Mouse (Mus musculus) embryo, embryonic 10 days (tissue): ENCODE data around the gene Galnt17.

Experiments used
- DNase-seq: peaks from one replicate; pipeline ENCODE4 v3.0.0-alpha.2; 2015; ENCODE audit warnings: low spot score

The Galnt17 gene

DNA sequence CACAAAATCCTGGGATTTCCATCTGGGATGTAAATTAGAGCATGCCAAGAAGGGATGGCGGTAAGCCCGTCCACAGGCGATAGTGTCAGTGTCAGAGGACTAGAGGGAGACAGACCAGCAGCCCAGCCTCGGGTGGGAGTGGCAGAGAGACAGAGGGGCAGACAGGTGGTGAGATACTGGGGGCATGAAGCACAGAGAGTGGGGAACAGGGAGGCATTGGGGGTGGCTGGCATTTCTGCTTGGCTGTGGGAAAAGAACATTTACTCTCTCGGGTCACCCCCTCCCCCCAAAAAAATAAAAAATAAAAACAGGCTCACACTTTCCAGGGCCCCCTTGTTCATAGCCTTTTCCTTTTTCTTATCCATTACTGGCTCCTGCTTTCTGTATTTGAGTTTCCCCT, 287.4 kb downstream of the Galnt17 start:
- no peak for DNase-seq

DNA sequence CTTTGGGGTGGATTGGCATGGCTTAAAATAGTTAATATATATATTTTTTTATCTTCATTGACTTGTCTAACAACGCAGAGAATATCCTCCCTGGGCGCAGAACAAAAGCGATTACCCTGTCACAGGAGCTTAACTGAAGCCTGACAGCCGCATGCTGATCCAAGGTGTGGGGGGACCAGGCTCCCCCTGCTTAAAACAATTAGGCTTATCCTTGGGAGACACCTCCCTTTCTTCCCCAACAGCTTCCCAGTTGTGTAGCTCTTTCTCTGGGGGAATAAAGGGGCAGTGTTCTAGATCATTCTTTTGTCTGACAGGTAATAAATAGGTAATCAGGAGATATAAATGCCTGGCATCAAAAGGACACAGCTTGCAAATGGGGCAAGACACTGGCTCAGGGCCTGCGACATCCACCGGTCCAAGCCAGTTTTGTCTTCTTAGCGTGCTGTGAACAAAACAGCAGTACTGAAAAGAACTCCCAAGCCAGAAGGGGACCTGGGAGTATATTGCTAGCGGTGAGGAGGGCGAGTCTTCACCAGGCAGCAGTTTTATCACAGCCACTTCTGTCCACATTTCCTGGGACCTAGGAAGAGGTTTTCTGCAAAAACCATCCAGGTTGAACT, 288.8 kb downstream of the Galnt17 start:
- no peak for DNase-seq

DNA sequence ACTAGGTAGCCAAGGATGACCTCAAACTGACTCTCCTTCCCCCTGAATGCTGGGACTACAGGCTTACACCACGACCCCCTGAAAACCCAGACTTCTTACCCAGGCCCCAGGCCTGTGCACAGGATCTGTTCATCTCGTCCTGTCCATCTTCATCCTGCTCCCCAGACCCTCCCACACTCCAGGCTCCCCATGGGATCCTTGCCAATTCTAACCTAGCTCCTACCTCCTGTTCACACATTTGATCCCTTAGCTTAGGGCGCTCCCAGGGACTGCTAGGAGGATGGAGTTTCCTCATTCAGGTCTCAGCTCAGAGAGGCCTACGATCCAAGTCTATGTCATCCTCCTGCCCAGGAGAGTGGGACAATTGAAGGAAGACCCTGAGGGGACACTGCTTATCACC, 292.2 kb downstream of the Galnt17 start:
- no peak for DNase-seq

DNA sequence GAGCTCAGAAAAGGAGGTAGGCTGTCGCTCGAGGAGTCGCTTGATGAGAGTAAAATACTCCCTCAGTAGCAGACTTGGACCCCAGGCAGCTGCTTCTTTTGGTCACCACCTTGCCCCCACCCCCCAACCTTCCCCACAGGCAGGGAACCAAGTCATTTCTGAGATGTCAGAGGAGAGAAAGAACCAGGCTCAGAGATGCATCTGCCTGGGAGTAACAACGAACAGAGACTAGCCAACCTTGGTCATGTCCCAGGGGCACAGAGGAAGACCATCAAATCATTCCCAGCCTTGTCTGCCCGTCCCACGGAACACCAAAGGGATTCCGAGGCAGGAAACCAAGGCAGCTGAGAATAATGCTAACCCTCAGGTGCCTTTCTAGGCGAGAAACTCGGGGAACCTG, 293.0 kb downstream of the Galnt17 start:
- no peak for DNase-seq

DNA sequence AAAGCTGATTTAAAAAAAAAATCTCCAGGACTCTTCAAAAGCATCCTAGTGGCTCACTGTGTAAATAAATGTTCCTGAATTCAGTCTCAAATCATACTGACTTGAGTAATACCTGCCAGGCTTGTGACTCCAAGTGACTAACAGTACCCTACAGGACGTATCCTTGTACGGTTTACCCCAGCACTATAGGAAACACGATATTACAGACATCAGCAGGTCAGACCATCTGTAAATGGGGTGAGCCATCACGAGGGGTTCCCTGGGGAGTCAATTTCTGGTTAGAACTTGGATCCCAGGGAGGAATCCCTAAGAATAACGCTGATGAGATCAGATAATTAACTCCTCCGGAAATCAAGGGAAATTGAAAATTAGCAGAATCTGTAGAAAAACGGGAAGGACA, 294.5 kb downstream of the Galnt17 start:
- no peak for DNase-seq

DNA sequence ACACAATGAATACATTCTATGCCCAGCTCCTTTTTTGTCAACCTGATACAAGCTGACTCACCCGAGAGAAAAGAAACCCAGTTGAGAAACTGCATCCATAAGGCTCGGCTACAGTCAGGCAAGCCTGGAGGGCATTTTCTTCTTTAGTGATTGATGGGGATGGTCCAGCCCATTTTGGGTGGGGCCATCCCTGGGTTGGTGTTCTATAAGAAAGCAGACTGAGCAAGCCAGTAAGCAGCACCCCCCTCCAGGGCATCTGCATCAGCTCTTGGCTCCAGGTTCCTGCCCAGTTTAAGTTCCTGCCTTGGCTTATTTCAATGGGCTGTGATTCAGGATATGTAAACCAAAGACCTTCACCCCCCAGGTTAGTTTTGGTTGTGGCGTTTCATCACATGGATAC, 295.2 kb downstream of the Galnt17 start:
- DNase-seq = no peak

DNA sequence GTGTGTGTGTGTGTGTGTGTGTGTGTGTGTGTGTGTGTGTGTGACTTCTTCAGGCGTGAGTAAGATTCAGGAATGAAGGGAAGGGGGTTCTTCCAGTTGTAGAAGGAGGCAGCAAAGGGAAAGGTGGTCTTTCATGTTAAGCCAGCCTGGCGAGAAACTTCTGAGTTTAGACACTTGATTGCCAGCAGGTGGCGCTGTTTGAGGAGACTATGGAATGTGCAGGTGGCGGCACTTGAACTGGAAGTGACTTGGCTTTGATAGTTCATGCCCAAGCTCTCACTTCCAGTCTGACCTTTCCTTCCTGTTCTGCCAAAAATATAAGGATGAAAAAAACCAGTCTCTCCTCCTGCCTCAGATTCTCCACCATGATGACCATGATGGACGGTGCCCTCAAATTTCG, 298.8 kb downstream of the Galnt17 start:
- DNase-seq = peak; percentile 63

DNA sequence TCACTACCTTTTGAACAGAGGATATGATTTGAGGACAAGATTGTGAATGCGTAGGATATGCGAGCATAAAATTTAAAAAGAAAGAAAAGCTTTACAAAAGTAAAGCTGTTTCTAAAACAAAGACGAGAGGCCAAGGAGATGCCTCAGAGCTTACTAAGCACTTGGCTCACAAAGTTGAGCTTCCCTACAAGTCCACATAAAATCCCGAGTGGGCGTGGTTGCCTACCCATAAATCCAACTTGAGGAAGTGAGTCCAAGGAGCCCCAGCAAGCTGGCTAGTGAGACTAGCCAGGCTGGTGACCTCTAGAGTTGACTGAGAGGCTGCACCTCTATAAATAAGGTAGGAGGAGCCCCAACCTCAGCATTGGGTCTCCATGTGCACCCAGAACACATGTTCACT, 299.8 kb downstream of the Galnt17 start:
- DNase-seq = no peak

DNA sequence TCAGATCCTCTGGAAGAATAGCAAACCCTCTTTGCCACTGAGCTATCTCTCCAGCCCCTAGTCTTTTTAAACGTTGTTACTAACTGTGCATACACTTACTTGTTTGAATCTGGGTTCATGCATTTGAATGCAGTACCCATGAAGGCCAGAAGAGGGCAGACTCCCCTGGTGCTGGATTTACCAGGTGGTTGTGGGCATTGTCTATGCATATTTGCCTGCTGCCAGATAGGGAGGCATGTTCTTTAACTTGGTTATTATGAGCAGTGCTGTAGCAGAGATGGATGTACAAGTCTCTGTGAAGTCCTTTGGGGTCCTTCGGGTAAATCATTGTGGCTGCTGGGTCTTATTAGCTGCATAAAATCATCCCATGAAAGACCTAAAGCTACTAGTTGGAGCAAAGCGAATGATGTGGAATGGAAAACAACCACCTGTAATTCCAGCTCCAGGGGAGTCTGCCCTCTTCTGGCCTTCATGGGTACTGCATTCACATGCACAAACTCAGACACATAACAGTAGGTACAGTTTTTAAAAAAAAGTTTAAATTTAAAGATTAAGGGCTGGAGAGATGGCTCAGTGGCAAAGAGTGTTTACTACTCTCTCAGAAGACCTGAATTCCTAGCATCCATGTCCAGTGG, 300.3 kb downstream of the Galnt17 start:
- peak; percentile 22 for DNase-seq

DNA sequence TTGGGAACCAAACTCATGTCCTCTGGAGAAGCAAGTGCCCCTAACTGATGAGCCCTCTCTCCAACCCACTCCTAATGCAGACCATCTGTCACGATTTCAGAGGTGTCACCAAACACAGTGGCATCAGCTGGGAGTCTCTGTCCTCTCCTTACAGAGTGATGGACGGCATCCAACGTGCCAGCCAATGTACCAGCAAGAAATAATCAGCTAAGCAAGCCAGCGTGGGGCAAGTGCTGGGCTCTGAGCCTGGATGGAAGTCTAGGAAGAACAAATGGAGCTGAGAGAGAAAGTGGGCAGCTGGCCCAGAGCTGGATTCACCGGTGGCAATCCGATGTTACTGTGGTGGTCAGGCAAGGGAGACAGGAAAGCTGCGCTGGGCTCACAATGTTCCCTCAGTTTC, 301.1 kb downstream of the Galnt17 start:
- no peak for DNase-seq

DNA sequence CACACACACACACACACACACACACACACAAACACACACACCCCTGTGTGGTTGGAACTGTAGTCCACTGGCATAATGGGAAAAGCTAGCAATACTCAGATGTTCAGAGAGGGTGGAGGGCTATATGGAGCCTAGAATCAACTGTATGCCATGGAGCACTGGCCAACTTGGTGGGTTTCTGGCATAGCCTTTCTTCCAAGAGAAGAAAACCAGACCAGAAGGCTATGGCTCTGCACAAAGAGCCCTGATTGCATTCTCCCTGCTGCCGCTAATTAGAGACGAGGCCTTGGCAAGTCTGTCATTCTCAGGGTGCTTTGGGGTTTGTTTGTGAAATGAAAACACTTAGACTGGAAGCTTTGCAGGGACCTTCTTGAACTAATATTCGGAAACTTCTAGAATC, 301.8 kb downstream of the Galnt17 start:
- DNase-seq = no peak

DNA sequence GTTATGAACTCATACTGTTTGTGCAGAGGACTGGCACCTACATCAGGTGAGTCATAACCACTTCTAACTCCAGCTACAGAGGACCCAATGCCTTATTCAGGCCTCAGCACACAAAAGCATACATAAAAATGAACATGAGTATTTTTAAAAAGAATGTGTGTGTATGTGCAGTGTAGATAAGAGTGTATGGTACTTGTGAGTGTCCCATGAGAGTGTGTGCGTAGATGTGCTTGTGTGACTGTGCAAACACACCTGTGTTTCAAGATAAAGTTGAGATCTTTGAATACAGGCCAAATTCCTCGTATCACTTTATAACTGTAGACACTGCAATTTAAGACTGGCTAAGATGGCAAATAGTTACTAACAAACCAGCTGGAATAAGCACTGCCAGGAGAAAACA, 307.7 kb downstream of the Galnt17 start:
- no peak for DNase-seq

DNA sequence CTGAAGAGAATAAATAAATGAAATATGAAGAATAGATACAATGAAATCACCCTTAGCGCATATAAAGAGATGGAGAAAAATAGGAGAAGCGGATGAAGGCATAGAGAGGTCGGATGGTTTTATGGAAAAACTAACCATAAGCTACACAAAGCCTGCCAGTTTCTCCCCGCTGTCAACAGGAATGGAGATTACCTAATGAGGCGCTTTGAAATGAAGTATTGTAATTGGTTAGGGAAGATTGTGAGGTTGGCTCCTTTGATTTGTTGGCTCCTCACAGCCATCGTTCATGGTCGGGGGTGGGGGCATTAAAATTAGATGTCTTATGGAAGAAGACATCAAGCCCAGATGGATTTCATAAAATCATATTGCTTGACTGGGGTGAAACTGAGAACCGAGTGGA, 329.0 kb downstream of the Galnt17 start:
- DNase-seq = no peak

DNA sequence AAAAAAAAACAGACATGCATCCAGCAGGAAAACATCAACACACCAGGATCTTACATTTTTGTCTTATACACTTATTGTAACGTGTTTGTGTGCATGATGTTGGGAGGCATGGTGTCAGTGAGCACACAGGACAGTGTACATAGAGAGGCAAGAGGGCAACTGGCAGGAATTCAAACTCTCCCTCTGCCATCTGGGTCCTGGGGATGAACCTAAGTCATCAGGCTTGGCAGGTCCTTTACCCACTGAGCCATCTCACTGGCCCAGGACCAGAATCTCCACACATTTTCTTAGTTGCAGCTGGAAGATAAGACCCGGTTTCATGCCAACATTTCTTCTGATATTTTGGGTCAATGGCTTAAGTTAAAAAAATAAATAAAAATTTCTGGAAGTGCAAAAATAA, 329.4 kb downstream of the Galnt17 start:
- DNase-seq = no peak

DNA sequence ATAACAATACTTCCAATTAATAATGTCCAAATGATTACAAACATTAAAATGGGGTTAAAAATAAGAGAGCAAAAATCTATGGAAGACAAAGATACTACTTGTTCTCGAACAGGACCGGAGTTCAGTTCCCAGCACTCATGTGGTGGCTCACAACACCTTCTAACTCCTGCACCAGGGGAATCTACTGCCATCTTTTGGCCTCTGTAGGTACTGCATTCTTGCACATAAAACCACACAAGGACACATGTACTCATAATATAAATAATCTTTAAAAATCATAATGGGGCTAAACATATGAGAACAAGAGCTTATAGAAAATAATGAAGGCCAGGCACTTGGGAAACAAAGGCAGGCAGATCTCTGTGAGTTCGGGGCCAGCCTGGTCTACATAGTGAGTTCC, 330.3 kb downstream of the Galnt17 start:
- no peak for DNase-seq

DNA sequence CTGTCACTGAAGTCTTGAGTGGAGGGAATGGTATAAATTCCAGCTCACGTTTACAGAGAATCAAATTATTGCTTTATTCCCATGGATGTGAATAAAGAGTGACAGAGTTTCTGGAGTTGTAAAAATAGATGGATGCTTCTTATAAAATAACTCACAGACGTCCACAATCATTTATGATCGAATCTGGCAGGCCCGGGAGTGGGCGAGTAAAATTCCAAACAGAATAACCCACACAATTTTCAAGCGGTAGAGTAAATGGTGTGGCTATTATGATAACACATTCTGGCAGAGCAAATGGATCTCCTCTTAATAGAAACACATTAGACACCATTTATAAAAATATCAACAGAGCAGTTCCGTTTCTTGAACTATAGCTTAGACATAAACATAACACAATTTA, 355.9 kb downstream of the Galnt17 start:
- no peak for DNase-seq

DNA sequence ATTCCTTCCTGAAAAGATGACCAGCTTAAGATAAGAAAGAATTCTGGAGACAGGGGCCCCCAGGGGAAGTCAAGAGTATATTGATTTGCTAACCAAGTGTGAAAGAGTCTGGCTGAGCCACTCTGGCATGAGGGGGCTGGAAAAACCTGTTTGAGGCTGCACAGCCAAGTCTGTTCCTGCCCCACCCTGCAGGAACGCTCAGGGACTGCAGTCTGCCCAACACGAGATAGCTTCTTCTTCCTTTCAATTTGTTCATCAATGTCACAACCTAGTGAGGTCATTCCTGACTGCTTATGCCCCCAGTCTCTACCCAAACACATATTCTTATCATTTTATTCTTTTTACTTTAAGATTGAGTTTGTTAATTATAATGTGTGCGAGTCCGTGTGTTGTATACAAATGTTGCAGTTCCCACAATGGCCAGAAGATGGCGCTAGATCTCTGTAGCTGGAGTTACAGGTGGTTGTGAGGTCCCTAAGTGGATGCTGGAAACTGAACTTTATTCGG, 357.4 kb downstream of the Galnt17 start:
- DNase-seq = peak; percentile 47

DNA sequence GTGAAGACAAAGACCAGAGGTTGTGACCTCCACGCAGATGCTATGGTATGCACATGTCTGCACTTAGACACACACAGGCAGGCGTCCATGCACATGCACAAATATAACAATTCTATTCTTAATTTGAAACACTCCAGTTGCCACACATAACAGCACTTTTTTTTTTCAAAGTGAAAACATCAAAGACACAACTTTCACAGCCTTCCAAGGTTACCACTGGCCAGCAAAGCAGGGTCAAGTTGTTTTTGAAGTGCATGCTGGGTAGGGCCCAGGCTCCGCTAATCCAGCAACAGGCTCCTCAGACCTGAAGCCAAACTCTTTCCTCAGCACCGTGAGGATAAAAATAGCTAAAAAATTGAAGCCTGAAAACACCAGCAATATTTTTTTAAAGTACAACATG, 357.9 kb downstream of the Galnt17 start:
- peak; percentile 56 for DNase-seq

DNA sequence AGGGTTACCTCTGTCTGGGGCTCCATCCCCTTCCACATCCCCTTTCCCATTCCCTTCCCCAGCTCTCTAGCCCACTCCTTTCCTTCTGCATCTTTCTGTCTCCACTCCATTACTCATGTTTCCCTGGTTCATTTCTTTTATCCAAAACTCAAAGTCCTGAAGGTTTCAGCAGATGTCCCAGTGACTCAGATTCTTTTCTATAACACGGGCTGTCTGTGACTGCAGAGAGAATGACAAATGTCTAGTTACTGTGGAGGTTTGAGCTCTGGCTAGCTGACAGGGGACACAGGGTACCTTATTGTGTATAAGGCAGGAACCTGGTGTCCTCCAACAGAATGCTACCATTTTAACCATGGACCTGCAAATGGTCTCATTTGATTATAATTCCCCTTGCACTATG, 358.6 kb downstream of the Galnt17 start:
- DNase-seq = no peak

DNA sequence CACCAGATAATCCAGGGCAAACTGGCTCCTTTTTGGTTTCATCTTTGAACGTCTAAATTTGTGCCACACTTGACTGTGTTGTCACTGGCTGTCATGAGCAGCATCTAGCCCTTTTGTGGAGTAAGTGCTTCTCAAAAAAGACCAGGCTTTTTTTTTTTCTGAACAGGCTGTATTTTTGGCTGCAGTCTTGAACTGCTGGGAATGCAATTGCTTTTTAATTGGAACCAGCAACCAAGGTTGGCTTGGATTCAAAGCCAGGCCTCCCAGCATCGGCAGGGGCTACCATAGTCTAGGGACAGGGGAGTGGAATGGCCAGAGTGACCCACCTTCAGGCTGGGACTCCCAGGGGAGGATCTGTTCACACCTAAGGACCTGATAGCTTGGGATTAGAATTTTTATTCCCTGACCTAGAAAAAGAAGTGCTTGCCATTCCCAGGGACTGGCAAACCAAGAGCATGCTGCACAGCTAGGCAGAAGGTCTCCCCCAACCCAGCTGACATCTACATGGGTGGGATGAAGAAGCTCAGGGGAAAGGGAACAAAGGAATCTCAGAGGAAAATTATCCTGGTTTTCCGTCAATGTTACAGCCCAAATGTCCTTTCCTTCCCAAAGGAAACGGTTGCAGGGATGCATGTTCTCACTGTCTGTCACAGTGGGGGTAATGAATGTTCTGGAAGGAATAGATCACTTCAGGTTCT, 369.2 kb downstream of the Galnt17 start:
- DNase-seq = peak; percentile 48

DNA sequence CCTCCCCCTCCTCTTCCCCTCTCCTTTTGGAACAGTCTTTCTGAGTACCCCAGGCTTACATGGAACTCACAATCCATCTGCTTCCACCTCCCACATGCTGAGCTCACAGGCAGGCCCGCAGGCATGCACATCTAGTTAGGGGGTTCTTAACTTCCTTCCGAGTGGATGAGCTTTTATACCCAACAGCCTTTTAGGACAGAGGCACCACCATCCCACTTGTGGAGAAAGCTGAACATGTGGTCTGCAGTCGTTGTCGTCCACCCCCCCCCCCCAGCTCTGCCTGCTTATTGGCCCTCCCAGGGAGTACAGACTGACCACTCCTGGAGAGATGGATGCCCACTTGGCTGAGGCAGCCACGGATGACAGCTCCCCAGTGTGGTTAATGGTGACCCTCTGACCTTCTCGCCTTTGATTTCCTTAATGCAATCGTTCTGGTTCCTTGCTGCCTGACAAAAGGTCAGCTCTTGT, 370.0 kb downstream of the Galnt17 start:
- DNase-seq = peak; percentile 97

DNA sequence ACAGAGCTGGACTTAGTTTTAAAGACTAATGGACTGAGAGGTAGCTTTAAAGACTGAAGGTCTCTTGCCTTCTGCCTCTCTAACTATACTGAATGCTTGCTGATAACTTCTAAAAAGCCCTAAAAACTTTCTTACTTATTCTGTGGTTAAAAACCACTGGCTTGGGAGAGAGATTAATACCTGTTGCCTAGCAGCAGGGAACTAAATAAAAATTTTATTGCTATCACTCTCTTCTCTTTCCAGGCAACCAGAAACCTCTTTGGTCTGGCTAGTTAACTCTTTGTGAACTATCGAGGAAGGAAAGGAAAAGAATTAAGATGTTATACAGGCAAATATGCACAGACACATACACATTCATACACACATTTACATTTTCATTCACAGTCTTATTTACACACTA, 377.3 kb downstream of the Galnt17 start:
- no peak for DNase-seq

DNA sequence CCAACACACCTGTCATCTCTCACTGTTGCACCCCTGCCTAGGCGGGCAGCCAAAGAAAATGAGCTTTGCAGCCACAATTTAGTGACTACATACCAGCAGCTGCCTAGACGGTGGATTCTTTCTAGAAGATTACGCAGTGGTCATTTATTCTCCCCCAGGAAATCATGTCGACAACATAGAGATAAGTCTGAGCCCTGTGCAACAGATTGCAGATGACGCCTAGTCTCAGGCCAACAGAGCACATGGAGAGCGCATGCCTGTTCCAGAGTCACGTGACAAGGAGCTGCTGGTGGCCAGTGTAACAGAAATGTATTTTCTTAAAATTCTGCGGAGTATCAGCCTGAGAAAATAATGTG, 380.5 kb downstream of the Galnt17 start:
- no peak for DNase-seq
